9 mouse cellular contexts compared by ENCODE assay signal in the genomic region with DNA sequence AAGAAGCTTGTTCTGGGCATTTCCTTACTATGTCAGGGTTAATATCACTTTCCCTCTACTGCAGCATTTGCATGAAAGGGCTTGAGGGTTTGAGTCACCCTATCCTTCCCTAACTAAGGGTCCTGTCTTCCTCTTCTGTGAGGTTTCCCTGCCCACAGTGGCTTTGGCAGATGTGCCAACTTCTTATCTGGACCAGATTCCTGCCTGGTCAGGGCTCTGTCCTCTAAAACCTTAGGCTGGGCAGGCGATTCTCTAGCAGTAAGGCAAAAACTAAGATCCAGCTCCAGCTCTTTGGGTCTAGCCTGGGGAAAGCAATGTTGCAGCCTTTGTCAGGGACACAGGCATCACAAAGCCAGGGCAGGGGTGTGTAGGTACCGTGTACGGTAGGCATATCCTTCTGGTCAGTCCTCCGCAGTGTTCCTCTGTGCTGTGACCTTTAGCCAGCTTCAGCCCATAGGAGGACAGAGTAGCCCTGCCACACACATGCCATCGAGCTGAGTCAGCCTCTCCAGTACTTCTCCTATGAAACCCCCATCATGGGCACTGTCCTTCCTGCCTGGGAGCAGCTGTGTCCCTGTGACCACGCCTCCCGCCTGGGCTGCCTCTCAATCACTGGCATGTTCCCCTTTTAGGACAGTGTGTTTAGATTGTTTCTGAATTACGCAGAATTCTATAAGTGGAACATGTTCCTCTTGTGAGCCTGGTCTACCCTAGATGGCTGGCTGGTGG. TPM values are rescaled to one million over a fixed set of nuclear protein-coding genes. Genes with fewer than 3 reads are reported as not detected.
DNase-seq lines count a peak whose midpoint lies in the region; ATAC-seq and TF ChIP-seq lines count a peak whose summit lies in the region.
"Had no signal": no experiment of that assay in that cellular context is flagged by ENCODE, and none has a peak within 500 bp of the region (broad histone marks: within the 10 kb centered on the region; RNA-seq: fewer than 3 reads in every experiment).

No protein-coding gene starts in this region.

- H3K79me2 ChIP-seq in CH12.LX (replicated peaks; ENCODE audit: control insufficient read depth, extremely low read depth, insufficient read depth, poor library complexity, severe bottlenecking) (no peaks in the 10 kb centered on the region), myocyte (ENCODE audit: control insufficient read depth, insufficient read depth) (no peaks in the 10 kb centered on the region)

- H3K27me3 ChIP-seq in CH12.LX (replicated peaks) (no peaks in the 10 kb centered on the region), myocyte (ENCODE audit: control insufficient read depth, insufficient read depth, insufficient read length) (no peaks in the 10 kb centered on the region)
- H3K27me3 ChIP-seq in heart, embryonic 10.5 days (ENCODE audit: insufficient read depth, poor library complexity, severe bottlenecking), result no peaks in the 10 kb centered on the region
- H3K27me3 ChIP-seq: embryonic facial prominence, embryonic 12.5 days; neural tube, embryonic 12.5 days had no signal

- no peaks in the 10 kb centered on the region for H3K9me3 ChIP-seq in CH12.LX (replicated peaks; ENCODE audit: low read length)
- no peaks in the 10 kb centered on the region for H3K9me3 ChIP-seq in heart, embryonic 10.5 days
- H3K9me3 ChIP-seq: embryonic facial prominence, embryonic 12.5 days; neural tube, embryonic 12.5 days had no signal

- TF ChIP-seq POLR2A in CH12.LX (IDR thresholded peaks at IDR 0.05; ENCODE audit: low read depth, low read length) (no peak), myocyte (IDR thresholded peaks at IDR 0.05; ENCODE audit: insufficient read length, low read depth) (no peak)

- no peak overlapping the region for H3K4me3 ChIP-seq in CH12.LX (replicated peaks in 1 of 3; ENCODE audit: low read depth in 2 of 3, low read length in 2 of 3, poor library complexity in 1 of 3)
- H3K4me3 ChIP-seq in heart, embryonic 10.5 days, result no peak overlapping the region
- H3K4me3 ChIP-seq in myocyte, result no peak overlapping the region
- H3K4me3 ChIP-seq: embryonic facial prominence, embryonic 12.5 days; neural tube, embryonic 12.5 days had no signal

- 52% methylated on average over 8 of the region's 8 CpGs for WGBS in heart, embryonic 10.5 days

- no peak for TF ChIP-seq CTCF in CH12.LX (conservative IDR thresholded peaks at IDR 0.05 in 1 of 2, IDR thresholded peaks at IDR 0.05 in 1 of 2; ENCODE audit: low read depth in 2 of 2, low read length in 2 of 2)

- H3K9ac ChIP-seq in CH12.LX (ENCODE audit: insufficient read depth, low read depth), result no peak overlapping the region
- H3K9ac ChIP-seq: embryonic facial prominence, embryonic 12.5 days; neural tube, embryonic 12.5 days had no signal

- ATAC-seq in cerebellum, adult (ENCODE audit: insufficient number of reproducible peaks, low FRiP score, low TSS enrichment), result no peak

- peak; percentile 72 for DNase-seq in CH12.LX (ENCODE audit: extremely low read depth)
- DNase-seq in adrenal gland, adult (ENCODE audit: inconsistent age in 2 of 2, low spot score in 1 of 2), result peak; percentile 92 to 93
- DNase-seq in heart, embryonic 10.5 days (ENCODE audit: low spot score), result peak; percentile 91
- peak; percentile 36 to 66 for DNase-seq in left cerebral cortex, postnatal 14 days (ENCODE audit: low spot score in 2 of 2)
- no peak for DNase-seq in cerebellum, postnatal 10 days

- dilution Hi-C loops in CH12.LX (cut with MboI; ENCODE audit: extremely low pct_ligation_motif_present, extremely low pct_unique_long_range_greater_than_20kb, low sequenced_read_pairs), result no loop called here

- H3K4me1 ChIP-seq in CH12.LX (ENCODE audit: control insufficient read depth in 1 of 2, insufficient read depth in 2 of 2), result peaks cover 6 to 19% of the 10 kb centered on the region in 2 experiments
- H3K4me1 ChIP-seq in heart, embryonic 10.5 days, result peaks cover 13% of the 10 kb centered on the region
- H3K4me1 ChIP-seq: embryonic facial prominence, embryonic 12.5 days; neural tube, embryonic 12.5 days had no signal

- intact Hi-C loops in left cerebral cortex, postnatal 14 days (cut with DNase I), result no loop called here

- TF ChIP-seq EP300 in CH12.LX (IDR thresholded peaks at IDR 0.05; ENCODE audit: low read length), result no peak

- H3K36me3 ChIP-seq in CH12.LX (replicated peaks in 1 of 2; ENCODE audit: control insufficient read depth in 1 of 2, insufficient read depth in 1 of 2, low read length in 1 of 2), result peaks cover 0 to 28% of the 10 kb centered on the region in 2 experiments
- H3K36me3 ChIP-seq in heart, embryonic 10.5 days, result peaks cover 97% of the 10 kb centered on the region
- H3K36me3 ChIP-seq in myocyte (ENCODE audit: control insufficient read depth, insufficient read depth), result no peaks in the 10 kb centered on the region

- H3K4me2 ChIP-seq in CH12.LX (ENCODE audit: insufficient read depth, low read depth, poor library complexity, severe bottlenecking) (no peak overlapping the region), myocyte (ENCODE audit: low read depth) (peak overlapping the region; percentile 68)
- H3K4me2 ChIP-seq: embryonic facial prominence, embryonic 12.5 days; neural tube, embryonic 12.5 days had no signal

- no peak overlapping the region for H3ac ChIP-seq in myocyte (ENCODE audit: control insufficient read depth, insufficient read length)

- in situ Hi-C loops in CH12.LX (cut with MboI; ENCODE audit: low pct_ligation_motif_present, low pct_unique_long_range_greater_than_20kb, low sequenced_read_pairs), result loop anchor here (5.0 kb wide), 1 partner anchor 36 kb away; no protein-coding TSS in a partner anchor

- no peak for TF ChIP-seq RAD21 in CH12.LX (IDR thresholded peaks at IDR 0.05; ENCODE audit: low read depth, low read length)

- no peak overlapping the region for H3K27ac ChIP-seq in CH12.LX (ENCODE audit: insufficient read depth, low read depth)
- peak overlapping the region; percentile 84 for H3K27ac ChIP-seq in heart, embryonic 10.5 days
- H3K27ac ChIP-seq: embryonic facial prominence, embryonic 12.5 days; neural tube, embryonic 12.5 days had no signal

TF ChIP-seq in CH12.LX, 34 proteins besides CTCF, POLR2A, EP300 and RAD21 (continues in another document):
- TF ChIP-seq USF2 (conservative IDR thresholded peaks at IDR 0.05; ENCODE audit: low read depth, low read length) (no peak), TBP (conservative IDR thresholded peaks at IDR 0.05; ENCODE audit: low read depth, low read length) (0 out of 2 replicates have a peak, but pooled peaks have one; percentile 59), CHD2 (IDR thresholded peaks at IDR 0.05; ENCODE audit: low read length) (no peak), NELFE (IDR thresholded peaks at IDR 0.05; ENCODE audit: low read depth, low read length) (no peak), RCOR1 (conservative IDR thresholded peaks at IDR 0.05; ENCODE audit: low read depth, low read length) (no peak), ZMIZ1 (IDR thresholded peaks at IDR 0.05; ENCODE audit: low read depth, low read length) (no peak), KAT2A (IDR thresholded peaks at IDR 0.05; ENCODE audit: insufficient replicate concordance, low read length) (no peak), MEF2A (IDR thresholded peaks at IDR 0.05; ENCODE audit: borderline replicate concordance, low read depth, low read length) (peak; percentile 53; the same call in 1 of the 2 replicates), ELF1 (IDR thresholded peaks at IDR 0.05; ENCODE audit: low read depth, low read length) (no peak), ZNF384 (IDR thresholded peaks at IDR 0.05; ENCODE audit: low read depth, low read length) (no peak), TCF12 (IDR thresholded peaks at IDR 0.05; ENCODE audit: low read depth, low read length) (no peak), UBTF (IDR thresholded peaks at IDR 0.05; ENCODE audit: low read depth, low read length) (no peak), GABPA (IDR thresholded peaks at IDR 0.05; ENCODE audit: insufficient replicate concordance, low read depth, low read length) (no peak), HCFC1 (IDR thresholded peaks at IDR 0.05; ENCODE audit: low read depth, low read length) (no peak), ETS1 (conservative IDR thresholded peaks at IDR 0.05; ENCODE audit: low read depth, low read length) (peak; percentile 34; the same call in 1 of the 2 replicates), ZC3H11A (IDR thresholded peaks at IDR 0.05; ENCODE audit: low read depth, low read length) (no peak)

TF ChIP-seq in myocyte, 11 proteins besides CTCF, POLR2A, EP300 and RAD21:
- TF ChIP-seq CEBPB (IDR thresholded peaks at IDR 0.05; ENCODE audit: insufficient read depth, poor library complexity, severe bottlenecking) (no peak), REST (IDR thresholded peaks at IDR 0.05; ENCODE audit: insufficient read depth, insufficient read length) (no peak), TCF12 (IDR thresholded peaks at IDR 0.05; ENCODE audit: insufficient read depth, poor library complexity, severe bottlenecking) (peak; percentile 59), SRF (IDR thresholded peaks at IDR 0.05; ENCODE audit: control insufficient read depth, insufficient read length, low read depth) (no peak), TCF3 (IDR thresholded peaks at IDR 0.05; ENCODE audit: insufficient read length, low read depth) (peak; percentile 48), MYOG (IDR thresholded peaks at IDR 0.05; ENCODE audit: control insufficient read depth in 1 of 3, insufficient read depth in 1 of 3, insufficient read length in 2 of 3, low read depth in 2 of 3) (peak; percentile 88 to 97 (median 91)), USF1 (IDR thresholded peaks at IDR 0.05; ENCODE audit: low read depth) (no peak), POLR2AphosphoS2 (IDR thresholded peaks at IDR 0.05; ENCODE audit: insufficient read length, low read depth) (no peak), MAX (IDR thresholded peaks at IDR 0.05; ENCODE audit: low read depth) (no peak), MYOD1 (IDR thresholded peaks at IDR 0.05; ENCODE audit: control insufficient read depth in 1 of 3, insufficient read length in 2 of 3, low read depth in 2 of 3) (peak; percentile 64 to 98 (median 89)), E2F4 (IDR thresholded peaks at IDR 0.05; ENCODE audit: insufficient read depth) (no peak)
TF ChIP-seq in myocyte: peak in this region for 4.

RNA-seq across cellular contexts. Expression of a gene that starts 43.8 kb away (rescaled TPM):
- total RNA-seq in CH12.LX (2012; rRNA removed) (not detected in 2 replicates), CH12.LX (2014; rRNA removed) (not detected in 2 replicates)
- polyA plus RNA-seq in CH12.LX (2012; ENCODE audit: insufficient read length, low read depth) (not detected in 2 replicates), myocyte (2012; fragmentation: generic; extraction: Trizol) (0.05 TPM)
- 4.8 and 6.4 TPM in 2 replicates for polyA plus RNA-seq in heart, embryonic 10.5 days (2016; fragmentation: Nextera tagmentation; extraction: Ambion mirVana)
- 1 to 10 TPM; 3.7 to 4.9 TPM for total RNA-seq in left cerebral cortex, postnatal 14 days (2021)

Comparison
In these comparisons a context has a peak if more than half of its experiments do, and no peak if none do; other contexts are left out.
1. DNase-seq: peak in CH12.LX (single experiment), adrenal gland, adult (2 of 2), heart, embryonic 10.5 days (single experiment) and left cerebral cortex, postnatal 14 days (2 of 2); none in cerebellum, postnatal 10 days (0 of 2).